Mouse (Mus musculus): ENCODE measurements around the gene Neo1. TPM values are rescaled to one million over a fixed set of nuclear protein-coding genes. Genes with fewer than 3 reads are reported as not detected.

The Neo1 gene
- total RNA-seq, 2 experiments from 2014 or later: 29.5 to 29.8 TPM

DNA sequence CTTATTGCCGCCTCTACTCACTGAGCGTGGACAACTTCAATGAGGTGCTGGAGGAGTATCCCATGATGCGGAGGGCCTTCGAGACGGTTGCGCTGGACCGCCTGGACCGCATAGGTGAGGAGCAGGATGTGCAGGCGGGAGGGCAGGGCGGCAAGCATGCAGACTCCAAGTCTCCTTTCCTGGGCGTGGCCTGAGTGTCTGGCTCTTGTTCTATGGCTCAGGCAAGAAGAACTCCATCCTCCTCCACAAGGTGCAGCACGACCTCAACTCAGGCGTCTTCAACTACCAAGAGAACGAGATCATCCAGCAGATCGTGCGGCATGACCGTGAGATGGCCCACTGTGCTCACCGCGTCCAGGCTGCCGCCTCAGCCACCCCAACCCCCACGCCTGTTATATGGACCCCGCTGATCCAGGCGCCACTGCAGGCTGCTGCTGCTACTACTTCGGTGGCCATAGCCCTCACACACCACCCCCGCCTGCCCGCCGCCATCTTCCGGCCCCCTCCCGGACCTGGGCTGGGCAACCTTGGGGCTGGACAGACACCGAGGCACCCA lies 177.1 kb downstream of the Neo1 start:
- no peak for DNase-seq

DNA sequence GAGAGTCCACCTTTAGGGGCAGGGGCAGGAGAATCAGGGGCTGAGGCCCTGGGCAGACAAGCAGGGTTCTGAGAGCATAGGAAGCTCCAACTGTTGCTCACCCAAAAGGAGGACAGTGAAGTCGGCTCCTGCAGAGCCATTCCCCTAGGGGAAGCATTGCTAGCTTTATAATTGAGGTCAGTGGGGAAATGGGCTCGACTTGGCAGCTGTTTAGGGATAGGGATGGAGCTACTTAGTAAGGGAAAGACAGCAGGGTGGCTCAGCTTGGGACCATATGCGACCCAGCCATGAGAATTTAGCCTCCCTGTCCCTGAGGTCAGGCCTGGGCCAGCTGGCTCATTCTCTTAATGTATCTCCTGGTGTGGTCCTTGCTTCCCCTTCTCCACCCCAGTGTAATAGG lies 181.3 kb downstream of the Neo1 start:
- no peak for DNase-seq

DNA sequence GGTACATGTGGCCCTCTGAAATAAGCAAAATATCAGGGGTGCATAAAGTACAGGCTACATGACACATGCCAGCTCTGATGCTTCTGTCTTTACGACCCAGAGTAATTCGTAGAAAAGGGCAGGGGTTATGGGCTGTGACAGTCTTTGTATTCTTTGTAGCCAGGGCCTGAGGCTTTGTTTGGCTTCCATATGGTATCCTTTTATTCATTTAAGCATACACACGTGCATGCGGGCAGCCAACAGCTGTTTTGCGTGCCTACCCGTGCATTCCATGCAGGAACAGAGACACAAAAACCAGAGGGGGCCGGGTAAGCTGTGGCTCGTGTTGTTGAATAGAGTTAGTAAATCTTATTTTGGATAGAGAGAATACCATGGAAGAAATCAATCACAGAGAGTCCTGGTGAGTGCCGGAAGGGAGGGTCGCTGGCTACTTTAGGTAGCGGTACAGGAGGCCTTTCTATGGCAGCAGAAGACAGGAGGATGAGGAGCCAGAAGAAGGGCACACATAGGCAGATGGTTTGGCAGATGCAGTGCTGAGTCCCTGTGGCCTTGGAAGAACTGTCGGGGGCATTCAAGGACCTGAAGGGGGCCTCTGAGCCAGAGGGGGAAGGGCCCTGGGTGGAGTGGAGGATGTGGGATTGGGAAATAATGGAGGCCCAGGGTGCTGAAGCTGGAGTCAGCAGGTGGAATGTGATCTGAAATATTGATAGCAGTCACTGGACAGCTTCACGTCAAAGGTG lies 186.5 kb downstream of the Neo1 start:
- no peak for DNase-seq

DNA sequence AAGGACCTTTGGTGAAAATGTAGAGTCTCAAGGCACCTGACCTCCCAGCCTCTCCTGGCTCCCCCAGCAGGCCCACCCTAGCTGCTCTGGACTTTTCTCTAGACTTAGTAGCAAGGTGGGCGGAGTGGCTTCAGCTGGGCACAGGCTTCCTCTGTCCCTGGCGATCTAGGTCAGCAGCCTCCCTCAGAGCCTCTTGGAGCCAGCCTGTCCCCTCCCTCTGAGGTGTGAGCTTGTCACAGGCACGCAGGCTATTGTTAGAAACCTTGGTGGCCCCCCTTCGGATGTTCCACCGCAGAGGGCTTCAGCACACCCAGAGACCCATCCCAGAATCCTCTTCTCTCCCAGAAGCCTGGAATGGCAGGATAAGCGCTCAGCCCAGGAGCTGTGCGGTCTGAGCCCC lies 188.6 kb downstream of the Neo1 start:
- DNase-seq: no peak

DNA sequence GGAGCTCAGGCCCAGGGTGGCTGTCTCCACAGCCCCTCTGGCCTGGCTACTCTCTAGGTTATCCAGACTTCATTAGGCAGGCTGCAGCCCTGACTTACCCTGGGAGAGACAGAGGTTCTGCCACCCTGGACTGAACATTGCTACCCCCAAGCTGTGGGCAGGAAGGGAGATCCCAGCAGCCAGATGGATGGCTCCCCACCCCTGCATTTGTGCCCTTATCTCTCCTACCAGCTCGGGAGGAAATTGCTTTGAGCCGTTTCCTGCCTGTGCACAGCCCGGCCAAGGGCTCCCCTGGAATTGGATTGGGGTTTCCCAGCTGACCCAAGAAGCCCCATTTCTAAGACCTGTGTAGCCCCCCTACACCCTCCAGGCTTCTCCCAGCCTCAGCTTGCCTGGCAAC lies 189.2 kb downstream of the Neo1 start:
- no peak for DNase-seq

DNA sequence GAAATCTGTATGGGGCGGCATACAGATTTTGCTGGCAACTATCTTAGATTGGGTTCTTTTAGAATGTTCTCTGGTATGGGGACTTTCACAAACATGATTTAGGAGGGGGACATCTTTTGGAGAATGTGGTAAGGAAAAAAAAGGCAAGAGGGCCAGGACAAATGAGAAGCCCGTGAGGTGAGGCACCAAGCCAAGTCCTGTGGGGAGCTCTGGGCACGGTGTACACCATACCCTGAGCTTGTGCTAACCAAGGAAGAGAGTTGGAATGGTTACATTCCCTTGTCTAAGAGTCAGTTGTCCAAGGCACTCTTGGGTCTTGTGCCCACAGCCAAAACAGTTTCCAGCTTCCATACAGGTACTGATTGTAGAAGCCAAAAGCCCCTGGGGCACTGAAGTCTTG lies 191.6 kb downstream of the Neo1 start:
- DNase-seq: no peak

DNA sequence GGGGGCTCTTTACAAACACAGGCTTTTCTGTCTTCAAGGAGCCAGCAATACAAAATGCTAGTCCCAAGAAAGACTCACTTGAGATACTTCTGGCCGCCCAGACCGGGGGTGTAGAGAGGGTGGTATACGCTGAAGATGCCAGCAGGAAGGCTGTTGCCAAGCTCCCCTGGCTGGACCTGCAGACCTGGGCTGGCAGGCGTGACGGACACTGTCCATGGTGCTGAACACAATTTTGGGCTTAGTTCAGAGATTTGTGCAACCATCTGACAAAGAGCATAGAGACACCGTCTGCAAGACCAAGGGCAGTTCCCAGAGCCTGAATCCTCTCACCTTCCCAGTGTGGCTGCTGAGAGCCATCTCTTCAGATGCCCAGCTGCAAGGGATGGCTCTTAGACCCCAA lies 194.6 kb downstream of the Neo1 start:
- DNase-seq: no peak

DNA sequence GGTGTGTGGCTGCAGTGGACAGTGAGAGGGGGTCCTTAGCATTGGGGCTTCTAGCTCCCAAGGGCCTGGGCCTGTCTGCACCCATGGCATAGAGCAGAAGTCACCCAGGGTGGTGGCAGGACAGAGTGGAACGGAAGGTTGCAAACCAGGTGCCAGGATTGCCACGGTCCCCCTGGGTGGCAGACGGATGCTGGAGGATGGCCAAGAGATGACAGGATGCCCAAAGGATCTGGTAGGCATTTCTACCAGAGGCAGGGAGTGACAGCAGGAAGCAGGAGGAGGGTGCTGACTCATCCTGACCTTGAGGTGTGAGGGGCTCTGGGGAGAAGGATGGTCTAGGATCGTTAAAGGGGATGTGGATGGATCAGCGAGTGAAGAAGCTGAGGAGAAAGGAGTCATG lies 197.7 kb downstream of the Neo1 start:
- no peak for DNase-seq

DNA sequence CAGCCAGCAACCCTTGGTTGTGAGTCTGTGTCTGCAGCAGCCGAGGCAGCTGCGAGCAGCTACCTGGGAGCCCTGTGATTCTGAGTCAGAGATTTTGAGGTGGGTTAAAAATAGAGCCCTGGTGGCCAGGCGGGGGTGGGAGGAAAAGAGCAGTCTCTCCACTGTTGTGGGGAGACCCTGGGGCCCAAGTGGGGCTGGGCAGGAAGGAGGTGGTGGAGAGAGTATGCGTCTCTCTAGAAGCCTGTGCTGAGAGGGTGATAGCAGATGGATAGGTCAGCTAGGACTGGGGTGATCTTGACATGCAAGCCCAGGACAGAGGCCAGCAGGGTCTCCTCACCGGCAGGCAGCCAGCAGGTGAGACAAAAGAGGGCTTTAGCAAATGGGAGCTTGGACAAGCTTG lies 199.1 kb downstream of the Neo1 start:
- no peak for DNase-seq

DNA sequence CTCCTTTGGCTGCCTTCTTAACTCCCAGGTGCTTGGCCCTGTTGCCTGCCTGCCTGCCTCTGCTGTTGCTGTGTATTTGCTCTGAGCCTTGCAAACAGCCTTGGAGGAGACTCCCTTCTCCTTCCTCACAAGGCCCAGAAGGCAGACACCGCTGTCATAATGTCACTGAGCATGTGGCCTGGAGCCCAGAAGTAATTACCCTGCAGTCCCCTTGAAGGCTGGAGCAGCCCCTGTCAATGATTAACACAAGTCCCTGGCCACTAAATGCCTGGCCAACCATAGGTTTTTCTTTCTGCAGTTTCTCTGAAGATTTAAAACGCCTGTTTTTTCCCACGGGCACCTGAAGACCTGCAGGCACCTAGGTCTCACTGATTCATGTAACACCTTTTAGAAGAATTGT lies 203.3 kb downstream of the Neo1 start:
- DNase-seq: no peak

DNA sequence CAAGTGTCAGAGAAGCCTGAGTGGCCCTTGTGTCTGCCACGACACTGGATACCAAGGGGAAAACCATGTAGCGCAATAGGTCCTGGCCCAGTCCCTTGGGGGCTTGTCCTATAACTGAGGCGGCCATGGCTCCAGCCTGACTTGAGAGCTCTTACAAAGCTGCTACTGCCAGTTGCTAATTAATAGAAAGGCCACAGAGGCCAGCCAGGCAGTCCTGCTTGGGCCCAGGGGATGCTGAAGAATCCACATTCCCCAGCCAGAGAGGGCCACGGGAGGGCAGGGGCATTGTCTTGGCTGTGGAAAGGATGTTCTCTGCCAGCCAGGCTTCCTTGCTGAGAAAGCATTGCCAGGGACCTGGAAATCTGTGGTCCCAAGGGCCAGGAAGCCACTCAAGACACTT lies 206.6 kb downstream of the Neo1 start:
- no peak for DNase-seq

Other genes starting within 250 kb of the Neo1 start
- gene Hcn4, start 213.0 kb downstream of the Neo1 start, total RNA-seq (2021): 1 to 10 TPM; 1.1 to 2.8 TPM